Mouse (Mus musculus) lung, embryonic 14.5 days (tissue): ENCODE data around the gene Tcf19. TPM values are rescaled to one million over a fixed set of nuclear protein-coding genes. Genes with fewer than 3 reads are reported as not detected.

Experiments
- ATAC-seq: fragments of 200-750 bp; cut with Nextera tagmentation; 2 replicates; pipeline ENCODE4 v1.8.0; 2017; ENCODE audit warnings: mild to moderate bottlenecking, moderate TSS enrichment, moderate library complexity; ENCODE audit not compliant: insufficient read depth
- DNase-seq: peaks from one replicate; pipeline ENCODE4 v3.0.0-alpha.2; 2015
- H3K27ac ChIP-seq: fragments of 300-500 bp; sonication (generic); 2 replicates; pipeline ENCODE4 v1.5.1; 2014; ENCODE audit warnings: low read depth, mild to moderate bottlenecking, moderate library complexity
- H3K27me3 ChIP-seq: fragments of 300-500 bp; sonication (generic); 2 replicates; pipeline ENCODE4 v1.6.1; 2014; ENCODE audit warnings: low read length, control low read depth; ENCODE audit not compliant: insufficient read depth
- H3K36me3 ChIP-seq: fragments of 300-500 bp; sonication (generic); 2 replicates; pipeline ENCODE4 v1.6.1; 2014; ENCODE audit warnings: control low read depth; ENCODE audit not compliant: insufficient read depth
- H3K4me1 ChIP-seq: fragments of 300-500 bp; sonication (generic); 2 replicates; pipeline ENCODE4 v1.6.1; 2014; ENCODE audit warnings: antibody characterized with exemption, control low read depth; ENCODE audit not compliant: insufficient read depth
- H3K4me2 ChIP-seq: fragments of 300-500 bp; sonication (generic); 2 replicates; pipeline ENCODE4 v1.6.1; 2014; ENCODE audit warnings: mild to moderate bottlenecking
- H3K4me3 ChIP-seq: fragments of 300-500 bp; sonication (generic); 2 replicates; pipeline ENCODE4 v1.5.1; 2014; ENCODE audit warnings: low read depth, low read length
- H3K9ac ChIP-seq: fragments of 300-500 bp; sonication (generic); 2 replicates; pipeline ENCODE4 v1.6.1; 2014
- H3K9me3 ChIP-seq: fragments of 300-500 bp; sonication (generic); 2 replicates; pipeline ENCODE4 v1.6.1; 2016; ENCODE audit warnings: low read depth, low read length, control low read depth
- CTCF ChIP-seq: IDR thresholded peaks from 2 replicates; pipeline ENCODE4 v1.5.1; 2016; ENCODE audit warnings: antibody characterized with exemption, low read depth
- WGBS: fragments of 180-500 bp; shearing (Covaris S2); extraction: QIAGEN DNeasy Blood & Tissue Kit; methylation state at CpG from one replicate; pipeline ENCODE4 v1.1.7; 2014; 5-methylcytosine and 5-hydroxymethylcytosine counted together
- polyA plus RNA-seq: library from polyadenylated mRNA; unstranded; fragments of >200 nt; fragmentation: Nextera tagmentation; extraction: Ambion mirVana; gene quantifications from 2 replicates; pipeline ENCODE4 v1.2.1, GENCODE M21; 2014

Tcf19 gene
- polyA plus RNA-seq, 1 experiment from 2014 or later = 83.9 TPM

GRCm38 (mm10) chr17:35544001-35544400 lies 27.4 kb upstream of the Tcf19 start:
- Histone ChIP-seq H3K36me3 (no peaks in the 10 kb centered on the region), H3K9me3 (no peaks in the 10 kb centered on the region), H3K4me1 (no peaks in the 10 kb centered on the region), H3K27me3 (no peaks in the 10 kb centered on the region), H3K4me2 (no peak overlapping the region), H3K4me3 (no peak overlapping the region), H3K27ac (no peak overlapping the region), H3K9ac (no peak overlapping the region)
- WGBS = 65% methylated on average over 6 of the region's 6 CpGs
- ATAC-seq (no peak), DNase-seq (no peak)
- no peak for TF ChIP-seq CTCF

- H3K27me3 ChIP-seq = no peaks in the 10 kb centered on the region
- no peaks in the 10 kb centered on the region for H3K9me3 ChIP-seq
- H3K36me3 ChIP-seq = no peaks in the 10 kb centered on the region
- WGBS = 49% methylated on average over 14 of the region's 14 CpGs
- DNase-seq (no peak), ATAC-seq (no peak)
- no peak overlapping the region for H3K9ac ChIP-seq
- no peak overlapping the region for H3K4me2 ChIP-seq
- TF ChIP-seq CTCF = no peak
- H3K27ac ChIP-seq = no peak overlapping the region
- no peak overlapping the region for H3K4me3 ChIP-seq
- no peaks in the 10 kb centered on the region for H3K4me1 ChIP-seq
Observed at GRCm38 (mm10) chr17:35543412-35543861, 26.8 kb upstream of the Tcf19 start.

GRCm38 (mm10) chr17:35542761-35543411 lies 26.3 kb upstream of the Tcf19 start:
- Histone ChIP-seq H3K9ac (no peak overlapping the region), H3K9me3 (no peaks in the 10 kb centered on the region), H3K27ac (no peak overlapping the region), H3K4me3 (no peak overlapping the region), H3K36me3 (no peaks in the 10 kb centered on the region), H3K27me3 (no peaks in the 10 kb centered on the region), H3K4me2 (no peak overlapping the region), H3K4me1 (no peaks in the 10 kb centered on the region)
- TF ChIP-seq CTCF = no peak
- no peak for DNase-seq
- ATAC-seq = no peak
- WGBS = 72% methylated on average over 15 of the region's 15 CpGs

- H3K9me3 ChIP-seq = no peaks in the 10 kb centered on the region
- no peaks in the 10 kb centered on the region for H3K36me3 ChIP-seq
- no peaks in the 10 kb centered on the region for H3K4me1 ChIP-seq
- H3K9ac ChIP-seq = no peak overlapping the region
- no peak overlapping the region for H3K4me2 ChIP-seq
- no peak overlapping the region for H3K4me3 ChIP-seq
- no peak overlapping the region for H3K27ac ChIP-seq
- 55% methylated on average over 10 of the region's 10 CpGs for WGBS
- DNase-seq = no peak
- no peak for ATAC-seq
- no peak for TF ChIP-seq CTCF
- H3K27me3 ChIP-seq = no peaks in the 10 kb centered on the region
Observed at GRCm38 (mm10) chr17:35539540-35539939, 22.9 kb upstream of the Tcf19 start.

- TF ChIP-seq CTCF = no peak
- WGBS = 71% methylated on average over 1 of the region's 1 CpGs
- ATAC-seq = no peak
Observed at GRCm38 (mm10) chr17:35538476-35538875, 21.9 kb upstream of the Tcf19 start.

GRCm38 (mm10) chr17:35537421-35537820 lies 20.8 kb upstream of the Tcf19 start:
- 75% methylated on average over 4 of the region's 4 CpGs for WGBS
- Histone ChIP-seq H3K9ac (no peak overlapping the region), H3K4me1 (no peaks in the 10 kb centered on the region), H3K27ac (no peak overlapping the region), H3K4me2 (no peak overlapping the region), H3K9me3 (no peaks in the 10 kb centered on the region), H3K27me3 (no peaks in the 10 kb centered on the region), H3K36me3 (no peaks in the 10 kb centered on the region), H3K4me3 (no peak overlapping the region)
- ATAC-seq (no peak), DNase-seq (no peak)
- TF ChIP-seq CTCF = no peak

More at GRCm38 (mm10) chr17:35538476-35538875, 21.9 kb upstream of the Tcf19 start:
- Histone ChIP-seq H3K9ac (no peak overlapping the region), H3K4me3 (no peak overlapping the region), H3K4me2 (no peak overlapping the region), H3K4me1 (no peaks in the 10 kb centered on the region), H3K36me3 (no peaks in the 10 kb centered on the region), H3K9me3 (no peaks in the 10 kb centered on the region), H3K27ac (no peak overlapping the region), H3K27me3 (no peaks in the 10 kb centered on the region)
- DNase-seq = no peak

- peak; percentile 95 for TF ChIP-seq CTCF
- 11% methylated on average over 6 of the region's 6 CpGs for WGBS
- peak; percentile 71 for ATAC-seq
Observed at GRCm38 (mm10) chr17:35534343-35534742, 17.7 kb upstream of the Tcf19 start.

More at GRCm38 (mm10) chr17:35534343-35534742, 17.7 kb upstream of the Tcf19 start:
- DNase-seq = peak; percentile 92
- Histone ChIP-seq H3K4me3 (no peak overlapping the region), H3K27ac (no peak overlapping the region), H3K27me3 (no peaks in the 10 kb centered on the region), H3K36me3 (peaks cover 11% of the 10 kb centered on the region), H3K4me1 (no peaks in the 10 kb centered on the region), H3K9me3 (no peaks in the 10 kb centered on the region), H3K9ac (no peak overlapping the region), H3K4me2 (no peak overlapping the region)
